Mouse (Mus musculus): ENCODE results near the gene Sertad4. TPM values are rescaled to one million over a fixed set of nuclear protein-coding genes. Genes with fewer than 3 reads are reported as not detected.

Gene Sertad4
- total RNA-seq, 2 experiments from 2014 or later: 4.0 to 7.7 TPM

DNA sequence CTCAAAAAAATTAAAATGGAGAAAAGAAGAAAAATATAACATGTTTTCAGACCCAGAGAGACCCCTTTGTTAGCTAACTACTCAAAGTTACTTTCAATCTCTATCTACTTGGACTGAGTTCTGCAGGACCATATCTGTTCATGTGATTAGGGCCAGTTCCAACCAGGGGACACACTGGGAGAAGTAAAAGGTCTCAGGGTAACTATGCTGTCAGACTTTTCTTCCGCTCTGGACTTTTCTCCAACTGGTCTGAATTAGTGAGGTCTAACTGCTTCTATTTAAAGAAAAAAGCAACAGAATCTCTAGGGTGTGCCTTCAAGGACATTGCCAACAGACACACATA lies 33.3 kb downstream of the Sertad4 start:
- DNase-seq: no peak
- intact Hi-C loops (cut with DNase I; ENCODE audit: low total_unique reads): no loop called here

DNA sequence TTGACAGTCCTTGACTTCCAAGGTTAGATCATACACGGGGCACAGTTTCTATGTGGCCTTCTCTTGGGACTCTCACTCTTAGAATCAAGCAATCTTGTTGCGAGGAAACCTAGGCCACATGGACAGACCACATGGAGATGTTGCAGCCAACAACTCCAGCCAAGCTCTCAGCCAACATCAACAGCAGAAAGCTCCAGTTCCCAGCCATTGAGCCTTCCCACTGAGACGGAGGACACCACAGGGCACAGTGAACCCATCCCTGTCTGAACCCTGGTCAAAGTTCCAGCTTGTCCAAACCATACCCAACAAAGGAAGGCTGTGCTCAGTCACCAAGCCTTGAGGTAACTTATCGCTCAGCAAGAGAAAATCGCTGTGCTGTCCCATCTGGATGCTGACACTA lies 37.2 kb downstream of the Sertad4 start:
- intact Hi-C loops (cut with DNase I; ENCODE audit: low total_unique reads): no loop called here
- no peak for DNase-seq

DNA sequence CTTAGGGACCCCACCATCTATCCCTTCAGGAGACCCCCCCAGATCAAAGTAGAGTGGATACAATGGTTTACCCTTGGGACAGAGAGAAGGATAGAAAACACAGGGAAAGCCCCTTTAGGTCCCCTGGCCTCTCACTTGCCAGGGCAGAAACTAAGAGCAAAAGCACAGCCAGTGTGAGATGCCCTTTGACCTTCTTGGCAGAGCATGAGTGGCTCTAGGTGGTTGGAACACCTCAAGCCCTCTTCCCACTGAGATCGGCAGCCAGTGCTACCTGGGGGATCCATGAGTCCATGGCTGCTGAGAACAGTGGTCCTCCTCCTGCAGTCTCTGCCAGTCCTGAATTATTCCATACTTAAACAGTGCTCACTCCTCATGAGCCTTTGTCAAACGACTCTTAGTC lies 39.8 kb downstream of the Sertad4 start:
- intact Hi-C loops (cut with DNase I; ENCODE audit: low total_unique reads): no loop called here

DNA sequence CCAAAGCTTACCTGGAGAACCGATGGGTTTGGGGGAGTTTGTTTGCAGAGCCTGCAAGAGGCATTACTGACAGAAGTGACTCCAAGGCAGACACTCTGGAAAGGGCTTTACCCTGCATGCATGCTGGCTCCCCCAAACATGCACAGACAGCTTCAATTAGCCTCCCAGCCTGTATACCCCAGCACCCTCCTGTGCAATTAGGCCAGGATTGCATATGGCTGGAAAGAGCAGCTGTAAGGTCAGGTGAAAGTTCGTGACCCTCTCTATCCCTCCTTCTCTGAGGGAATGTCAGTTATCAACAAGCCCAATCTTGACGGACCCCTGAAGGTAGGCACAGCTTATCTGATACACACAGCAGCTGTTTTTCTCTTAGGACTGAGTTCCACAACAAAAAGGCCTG lies 40.9 kb downstream of the Sertad4 start:
- intact Hi-C loops (cut with DNase I; ENCODE audit: low total_unique reads): no loop called here
- no peak for DNase-seq

More for the DNA sequence above, 39.8 kb downstream of the Sertad4 start:
- no peak for DNase-seq

GRCm38 (mm10) chr1:192812758-192813157 lies 42.8 kb downstream of the Sertad4 start:
- no peak for DNase-seq
- intact Hi-C loops (cut with DNase I; ENCODE audit: low total_unique reads): no loop called here

GRCm38 (mm10) chr1:192812290-192812689 lies 43.3 kb downstream of the Sertad4 start:
- DNase-seq: no peak
- intact Hi-C loops (cut with DNase I; ENCODE audit: low total_unique reads): no loop called here

DNA sequence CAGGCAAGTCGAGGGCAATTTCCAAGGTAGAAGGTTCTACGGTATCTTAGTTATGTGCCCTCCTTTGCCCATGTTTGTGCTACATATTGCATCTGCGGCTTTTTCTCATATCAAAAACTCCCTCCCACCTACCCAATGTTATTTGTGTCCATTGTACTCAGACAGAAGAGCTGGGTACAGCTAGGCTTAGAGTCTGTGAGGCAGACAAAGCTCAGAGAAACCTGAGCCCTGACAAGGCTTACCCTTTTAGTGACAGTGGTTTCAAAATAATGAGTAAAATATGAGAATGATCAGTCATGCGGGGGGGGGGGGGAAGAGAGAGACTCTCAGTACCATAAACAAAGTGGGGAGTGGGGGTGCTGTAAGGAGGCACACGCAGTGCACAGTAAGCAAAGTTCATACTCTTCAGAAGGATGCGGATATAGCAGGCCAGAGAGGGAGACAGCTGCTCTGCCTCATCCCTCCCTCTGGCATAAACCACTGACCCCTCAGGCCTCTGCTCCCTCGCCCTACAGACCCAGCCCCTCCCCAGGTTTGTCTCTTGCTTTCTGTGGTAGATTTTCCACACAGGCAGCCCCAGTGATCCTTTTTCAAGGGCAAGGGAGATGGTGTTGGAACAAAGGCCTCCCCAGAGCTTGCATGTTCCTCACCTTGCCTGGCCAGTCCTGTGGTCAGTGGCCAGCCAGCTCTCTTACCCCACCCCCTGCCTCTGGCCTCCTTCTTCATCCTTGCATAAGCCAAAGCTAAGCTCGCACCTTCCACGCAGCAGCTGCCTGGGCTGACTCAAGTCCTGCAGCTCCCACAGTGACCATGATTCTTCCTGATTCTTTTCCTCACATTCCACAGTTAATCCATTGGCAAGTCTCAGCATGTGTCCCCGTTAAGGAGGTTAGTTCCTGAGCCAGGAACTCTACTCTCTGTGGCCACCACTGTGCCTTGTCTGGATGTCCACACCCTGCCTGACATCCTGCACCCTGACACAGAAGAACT lies 49.1 kb downstream of the Sertad4 start:
- intact Hi-C loops (cut with DNase I; ENCODE audit: low total_unique reads): no loop called here
- peak; percentile 47 for DNase-seq

GRCm38 (mm10) chr1:192800338-192800737 lies 55.2 kb downstream of the Sertad4 start:
- intact Hi-C loops (cut with DNase I; ENCODE audit: low total_unique reads): no loop called here
- no peak for DNase-seq

DNA sequence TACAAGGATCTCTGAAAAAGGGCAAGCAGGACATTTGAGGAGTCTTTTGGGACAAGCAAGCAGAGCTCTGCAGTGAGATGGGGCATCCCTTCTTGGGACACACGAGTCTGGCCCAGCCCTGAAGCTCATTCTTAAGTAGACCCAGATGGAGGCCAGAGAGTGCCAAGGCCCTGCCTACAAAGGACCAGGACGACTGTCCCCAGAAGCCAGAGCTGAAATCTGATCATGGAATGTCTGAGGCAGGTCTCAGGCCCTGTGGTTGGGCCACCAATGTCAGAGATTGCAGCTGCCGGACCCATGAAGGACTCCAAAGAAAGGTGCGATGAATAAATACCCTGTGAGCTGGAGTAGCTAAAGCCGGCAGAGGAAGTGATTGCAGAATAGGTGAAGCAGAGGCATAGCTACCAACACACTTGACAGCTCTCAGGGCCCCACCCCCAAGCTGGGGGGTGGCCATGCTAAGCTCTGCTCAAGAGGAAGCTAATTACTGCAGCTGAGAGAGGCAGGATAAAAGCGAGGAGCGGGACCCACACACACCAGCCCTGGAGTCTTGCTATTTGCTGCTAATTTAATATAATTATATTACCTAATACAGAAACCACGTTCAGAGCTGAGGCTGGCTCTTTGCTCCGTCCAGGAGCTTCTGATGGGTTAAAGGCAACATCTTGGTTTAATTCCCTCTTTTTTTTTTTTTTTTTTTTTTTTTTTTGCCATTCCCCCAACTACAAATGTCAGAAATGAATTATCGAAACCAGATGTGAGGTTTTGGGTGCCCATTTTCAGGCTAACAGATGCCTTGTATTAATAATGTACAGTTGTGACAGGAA lies 56.2 kb downstream of the Sertad4 start:
- intact Hi-C loops (cut with DNase I; ENCODE audit: low total_unique reads): no loop called here
- DNase-seq: peak; percentile 51

- DNase-seq: peak; percentile 87
- intact Hi-C loops (cut with DNase I; ENCODE audit: low total_unique reads): no loop called here
These were observed 57.1 kb downstream of the Sertad4 start for GRCm38 (mm10) chr1:192798212-192799164.

- DNase-seq: no peak
- intact Hi-C loops (cut with DNase I; ENCODE audit: low total_unique reads): no loop called here
These were observed 58.6 kb downstream of the Sertad4 start for GRCm38 (mm10) chr1:192797011-192797274.

DNA sequence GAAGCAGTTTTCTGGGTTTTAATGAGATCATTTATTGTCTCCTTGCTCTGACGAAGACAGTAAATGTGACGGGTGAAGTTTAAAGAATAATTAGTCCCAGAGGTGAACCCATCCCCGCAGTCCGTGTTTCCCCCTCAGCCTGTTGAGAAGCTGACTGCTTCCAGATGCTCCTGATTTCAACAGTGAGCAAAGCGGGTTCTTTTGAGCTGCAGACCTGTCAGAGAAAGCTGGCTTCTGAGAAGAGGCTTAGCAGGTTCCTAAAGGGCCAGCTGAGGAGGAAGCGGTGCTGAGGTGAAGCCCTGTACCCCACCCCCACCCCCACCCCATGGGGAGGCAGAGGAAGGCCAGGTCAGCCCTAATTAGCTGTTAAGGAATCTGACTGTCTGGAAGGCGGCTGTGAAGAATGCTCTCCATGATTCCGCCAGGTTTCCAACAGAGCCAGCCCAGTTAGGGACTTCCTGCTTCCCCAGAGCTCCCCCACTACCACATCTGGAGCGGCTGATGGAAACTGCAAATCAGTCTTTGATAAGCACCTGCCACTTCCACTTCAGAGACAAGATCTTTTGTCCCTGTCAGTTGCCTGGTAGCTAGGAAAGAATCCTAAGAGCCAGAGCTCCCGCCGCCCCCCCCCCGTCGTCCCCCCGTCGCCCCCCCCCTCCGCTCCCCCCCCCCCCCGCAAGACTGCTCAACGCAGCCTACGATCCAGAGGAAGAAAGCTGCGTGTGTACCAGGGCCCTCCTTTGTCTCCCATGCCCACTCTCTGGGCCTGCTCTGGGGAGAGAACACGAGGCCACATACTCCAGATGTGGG lies 59.1 kb downstream of the Sertad4 start:
- intact Hi-C loops (cut with DNase I; ENCODE audit: low total_unique reads): no loop called here
- DNase-seq: no peak

- intact Hi-C loops (cut with DNase I; ENCODE audit: low total_unique reads): no loop called here
- no peak for DNase-seq
These were observed 60.4 kb downstream of the Sertad4 start for GRCm38 (mm10) chr1:192794957-192795745.

Other genes starting within 250 kb of the Sertad4 start
- 1 to 10 TPM; 1.4 to 2.0 TPM for gene Hhat, start 84.5 kb downstream of the Sertad4 start, total RNA-seq (2021)
- under 1 TPM; 0.18 to 0.31 TPM for gene Syt14, start 180.0 kb upstream of the Sertad4 start, total RNA-seq (2021)